Mouse (Mus musculus) testis, adult 2 months (tissue): ENCODE data around the gene Slc20a1.

Experiments
- CTCF ChIP-seq: fragments of 200-500 bp; IDR thresholded peaks from 2 replicates; pipeline ENCODE4 v1.5.1; 2012; ENCODE audit warnings: low read depth, mild to moderate bottlenecking, inconsistent platforms, low read length, moderate library complexity; ENCODE audit not compliant: control insufficient read depth, insufficient read depth, insufficient replicate concordance
- POLR2A ChIP-seq: fragments of 200-500 bp; IDR thresholded peaks from 2 replicates; pipeline ENCODE4 v1.6.1; 2012; ENCODE audit warnings: low read depth, mild to moderate bottlenecking, inconsistent platforms, low read length, moderate library complexity; ENCODE audit not compliant: control insufficient read depth

- TF ChIP-seq CTCF: no peak
- no peak for TF ChIP-seq POLR2A
Observed at GRCm38 (mm10) chr2:129226296-129226851, 27.8 kb downstream of the Slc20a1 start.
